Mouse (Mus musculus): Measurements from ENCODE around the gene Slc35d2.
"Not testable (repeated sequence)": the region's sequence is repeated elsewhere in the genome, so short reads cannot be mapped to it uniquely, and the experiment has no call there.

Slc35d2 gene

GRCm38 (mm10) chr13:64060935-64061506, 68.1 kb downstream of the Slc35d2 start:
- no peak for DNase-seq (ENCODE audit: extremely low spot score, low read depth, low spot score)

- DNase-seq (ENCODE audit: extremely low spot score, low read depth, low spot score) = no peak
Observed at GRCm38 (mm10) chr13:64053959-64054358, 75.2 kb downstream of the Slc35d2 start.

GRCm38 (mm10) chr13:64052281-64052680, 76.9 kb downstream of the Slc35d2 start:
- not testable (repeated sequence) for DNase-seq (ENCODE audit: extremely low spot score, low read depth, low spot score)

- no peak for DNase-seq (ENCODE audit: extremely low spot score, low read depth, low spot score)
Observed at GRCm38 (mm10) chr13:64050895-64051294, 78.3 kb downstream of the Slc35d2 start.

GRCm38 (mm10) chr13:64049535-64049934, 79.6 kb downstream of the Slc35d2 start:
- DNase-seq (ENCODE audit: extremely low spot score, low read depth, low spot score) = no peak

- no peak for DNase-seq (ENCODE audit: extremely low spot score, low read depth, low spot score)
Observed at GRCm38 (mm10) chr13:64048467-64048866, 80.7 kb downstream of the Slc35d2 start.

All from hindlimb bud, embryonic 11.5 days (tissue).